Mouse (Mus musculus) common myeloid progenitor, adult 5-6 weeks (primary cell): ENCODE measurements at regions not wholly inside any gene's neighbourhood (a gene's known extent, or its start where the extent isn't known, plus 50 kb on each side); places are given as distances from the start of the nearest gene placed in this dataset.

Experiments used
- ATAC-seq: replicated peaks from 2 replicates; pipeline ENCODE4 v1.8.0; 2016; ENCODE audit warnings: low read depth, mild to moderate bottlenecking, moderate TSS enrichment, inconsistent platforms; ENCODE audit not compliant: poor library complexity, severe bottlenecking

DNA sequence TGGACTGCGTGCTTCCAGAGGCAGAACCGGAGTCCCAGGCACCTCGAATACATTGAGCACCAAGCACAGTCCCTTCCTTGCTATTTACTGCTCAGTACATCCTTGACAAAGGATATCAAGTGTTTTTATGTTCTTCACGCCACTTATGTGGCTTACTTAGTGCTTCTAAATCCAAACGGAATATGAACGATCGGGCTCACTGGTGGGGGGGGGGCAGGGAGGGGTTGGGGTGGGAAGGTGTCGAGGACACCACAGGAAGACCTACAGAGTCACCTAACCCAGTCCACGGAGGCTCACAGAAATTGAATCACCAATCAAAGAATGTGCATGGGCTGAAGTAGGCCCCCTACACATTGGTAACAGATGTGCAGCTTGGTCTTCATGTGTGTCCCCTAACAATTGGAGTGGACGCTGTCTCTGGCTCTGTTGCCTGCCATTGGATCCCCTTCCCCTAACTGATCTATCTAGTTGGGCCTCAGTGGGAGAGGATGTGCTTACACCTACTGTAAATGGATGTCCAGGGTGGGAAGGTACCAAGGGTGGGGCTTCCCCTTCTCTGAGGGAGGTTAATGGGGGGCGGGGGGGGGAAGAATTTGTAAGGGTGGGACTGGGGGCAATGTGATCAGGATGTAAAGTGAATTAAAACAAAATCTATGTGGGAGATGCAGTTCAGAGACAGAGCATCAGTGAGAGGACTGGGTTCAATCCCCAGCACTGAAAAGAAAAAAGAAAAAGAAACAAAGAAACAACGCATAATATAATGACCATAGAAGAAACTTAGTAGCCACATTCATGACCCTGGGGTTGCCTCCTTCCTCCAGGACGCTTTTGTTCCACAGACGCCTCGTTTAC lies 99.1 kb upstream of the Cpm start:
- no peak for ATAC-seq

- ATAC-seq, result no peak
Observed at GRCm38 (mm10) chr10:117529269-117530006, 99.9 kb upstream of the Cpm start.

DNA sequence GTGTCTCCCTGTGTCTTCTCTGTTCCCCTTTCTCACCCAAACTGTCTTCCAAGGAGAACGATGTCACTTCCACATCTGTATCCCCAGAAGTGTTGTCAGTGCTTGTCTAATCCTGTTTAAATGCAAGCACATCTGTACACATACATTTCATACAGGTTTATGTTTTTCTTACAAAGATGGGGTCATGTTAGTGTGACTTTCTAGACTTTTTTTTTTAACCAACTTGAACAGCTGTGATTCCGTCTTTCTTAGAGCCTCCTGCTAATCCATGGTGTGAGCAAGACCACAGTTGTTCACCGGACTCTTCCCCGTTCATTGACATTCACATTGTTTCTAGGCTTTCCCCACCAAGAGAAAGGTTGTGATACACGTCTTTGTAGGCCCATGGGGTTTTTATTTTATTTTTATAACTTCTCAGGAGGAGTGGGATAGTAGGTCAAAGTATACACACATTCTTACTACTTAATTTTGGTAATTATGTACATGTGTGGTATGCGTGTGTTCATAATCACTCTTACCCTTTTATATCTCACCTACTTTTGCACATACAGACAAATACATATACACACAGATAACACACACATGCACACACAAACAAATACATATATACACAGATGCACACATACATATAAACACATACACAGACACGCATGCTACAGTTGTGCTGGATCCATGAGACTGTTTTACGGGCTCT lies 100.6 kb upstream of the Cpm start:
- no peak for ATAC-seq

DNA sequence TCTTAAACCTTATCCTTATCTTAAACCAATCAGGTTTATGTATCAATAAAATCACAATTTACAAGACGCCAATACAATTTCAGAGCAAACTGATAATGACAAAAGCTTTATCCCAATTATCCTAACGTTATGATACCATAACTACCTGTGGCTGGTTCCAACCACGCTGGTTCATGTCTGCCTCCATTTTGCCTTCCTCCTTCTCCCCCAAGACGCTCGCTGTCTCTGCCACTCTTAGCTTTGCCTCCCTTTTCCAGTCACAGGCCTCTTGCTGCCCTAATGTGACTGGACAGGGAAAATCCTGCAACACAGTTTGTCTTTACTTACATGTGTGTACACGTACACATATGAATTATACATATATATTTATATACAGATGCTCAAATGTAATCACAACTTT lies 101.3 kb upstream of the Cpm start:
- ATAC-seq, result no peak

GRCm38 (mm10) chr10:117527243-117527642 lies 102.1 kb upstream of the Cpm start:
- ATAC-seq, result no peak

DNA sequence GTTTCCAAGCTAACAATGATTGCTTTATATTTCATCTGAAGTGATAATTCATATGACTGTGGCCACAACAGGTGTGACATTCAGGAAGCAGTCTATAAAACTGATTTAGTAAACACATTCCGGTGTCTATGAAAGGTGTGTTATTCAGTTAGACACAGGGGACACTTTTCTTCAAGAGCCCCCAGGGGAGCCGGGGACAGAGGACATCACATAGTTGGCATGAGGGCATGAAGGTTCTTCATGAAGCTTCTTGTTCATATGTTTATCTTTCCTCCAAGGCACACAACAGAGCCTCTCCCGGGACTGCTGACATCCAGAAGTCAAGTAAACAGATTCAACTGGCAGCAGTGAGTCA lies 102.5 kb upstream of the Cpm start:
- ATAC-seq, result no peak

DNA sequence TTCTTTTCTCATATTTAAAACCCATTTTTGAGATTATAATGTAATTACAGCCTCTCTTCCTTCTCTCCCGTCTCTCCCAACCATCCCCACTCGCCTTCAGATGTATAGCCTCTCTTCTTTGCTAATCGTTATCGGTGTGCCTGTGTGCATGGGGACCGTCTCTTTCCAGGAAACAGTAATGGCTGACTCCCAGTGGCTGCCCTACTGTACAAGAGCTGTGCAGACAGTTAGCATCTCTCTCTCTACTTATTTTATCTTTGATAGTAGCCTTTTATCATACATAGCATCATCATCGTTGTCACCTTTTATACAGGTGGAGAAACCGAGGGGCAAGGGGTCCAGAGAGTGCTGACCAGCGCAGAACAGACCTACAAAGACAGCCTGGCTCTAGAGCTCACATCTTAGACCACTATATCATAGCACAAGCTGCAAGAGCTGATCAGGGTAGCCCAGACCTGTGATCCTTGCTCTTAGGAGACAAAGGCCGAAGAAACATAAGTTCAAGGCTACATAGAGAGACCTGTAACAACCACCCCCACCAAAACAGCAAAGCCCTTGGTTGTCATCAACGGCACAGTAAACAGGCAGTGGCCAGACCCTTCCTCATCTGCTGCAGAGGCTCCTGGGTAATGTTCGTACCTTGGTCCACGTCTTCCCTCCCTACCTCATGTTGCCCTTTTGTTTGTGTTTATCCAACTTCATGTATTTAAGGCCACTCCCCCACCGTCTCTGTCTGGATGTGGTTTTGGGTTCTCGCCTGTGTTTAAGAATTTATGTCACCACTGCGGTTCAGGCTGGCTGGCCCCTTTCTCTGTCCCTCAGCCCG lies 103.1 kb upstream of the Cpm start:
- no peak for ATAC-seq

DNA sequence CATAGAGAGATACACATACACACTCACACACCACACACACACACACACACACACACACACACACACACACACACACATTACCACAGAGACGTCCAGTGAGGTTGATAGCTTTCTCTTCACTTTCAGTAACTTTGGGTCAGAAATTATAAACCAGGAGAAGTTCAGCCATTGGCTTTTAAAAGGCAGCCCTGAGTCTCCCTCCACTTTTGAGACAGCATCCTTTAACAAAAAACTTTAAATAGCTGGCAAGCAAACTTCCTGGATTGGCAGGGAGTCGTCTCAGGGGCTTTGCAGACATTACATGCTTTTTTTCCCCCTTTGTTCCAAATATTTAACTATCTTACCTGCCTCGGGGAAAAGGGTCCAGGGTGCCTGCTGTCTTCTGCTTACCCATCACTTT lies 103.7 kb upstream of the Cpm start:
- no peak for ATAC-seq

DNA sequence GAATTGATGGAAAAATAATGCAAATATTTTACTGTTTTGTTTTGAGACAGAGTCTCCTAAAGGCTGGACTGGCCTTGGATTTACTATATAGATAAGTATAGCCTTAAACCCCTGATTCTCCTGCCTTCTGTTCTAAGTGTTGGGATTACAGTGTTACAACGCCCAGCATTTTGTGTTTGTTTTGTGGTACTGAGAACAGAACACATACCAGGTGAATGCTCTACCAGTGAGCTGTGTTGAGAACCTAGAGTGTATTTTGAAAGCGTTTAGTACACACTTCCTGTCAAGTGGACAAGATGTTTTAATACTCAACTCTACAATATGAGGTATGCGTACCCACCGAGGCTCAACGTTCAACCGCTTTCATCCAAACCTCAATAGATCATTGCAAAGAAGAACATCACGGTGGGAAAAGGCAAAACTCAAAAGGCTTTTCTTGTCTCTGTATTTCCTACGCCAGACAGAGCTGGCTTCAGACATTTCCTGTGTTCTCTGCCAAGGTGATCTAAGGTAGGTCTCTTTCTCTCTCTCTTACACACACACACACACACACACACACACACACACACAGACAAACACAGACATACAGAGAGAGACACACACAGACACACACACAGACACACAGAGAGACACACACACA lies 104.3 kb upstream of the Cpm start:
- ATAC-seq, result no peak

DNA sequence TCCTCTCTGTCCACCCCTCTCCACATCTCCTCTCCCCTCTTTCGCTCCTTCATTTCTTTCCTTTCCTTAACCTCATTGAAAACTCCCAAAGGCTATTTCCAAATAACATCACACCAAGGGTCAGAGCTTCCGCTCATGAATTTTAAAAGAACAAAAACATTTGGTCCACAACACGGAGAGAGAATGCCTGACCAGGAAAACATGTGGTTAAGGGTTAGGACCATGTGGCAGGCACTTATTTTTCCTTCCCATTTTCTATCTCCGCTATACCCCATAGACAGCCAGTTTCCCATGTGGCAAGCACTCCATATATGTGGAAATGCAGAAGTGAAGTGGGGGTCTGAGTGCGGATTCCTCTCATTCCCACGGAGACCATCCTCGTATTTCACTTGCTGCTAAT lies 105.2 kb upstream of the Cpm start:
- no peak for ATAC-seq

DNA sequence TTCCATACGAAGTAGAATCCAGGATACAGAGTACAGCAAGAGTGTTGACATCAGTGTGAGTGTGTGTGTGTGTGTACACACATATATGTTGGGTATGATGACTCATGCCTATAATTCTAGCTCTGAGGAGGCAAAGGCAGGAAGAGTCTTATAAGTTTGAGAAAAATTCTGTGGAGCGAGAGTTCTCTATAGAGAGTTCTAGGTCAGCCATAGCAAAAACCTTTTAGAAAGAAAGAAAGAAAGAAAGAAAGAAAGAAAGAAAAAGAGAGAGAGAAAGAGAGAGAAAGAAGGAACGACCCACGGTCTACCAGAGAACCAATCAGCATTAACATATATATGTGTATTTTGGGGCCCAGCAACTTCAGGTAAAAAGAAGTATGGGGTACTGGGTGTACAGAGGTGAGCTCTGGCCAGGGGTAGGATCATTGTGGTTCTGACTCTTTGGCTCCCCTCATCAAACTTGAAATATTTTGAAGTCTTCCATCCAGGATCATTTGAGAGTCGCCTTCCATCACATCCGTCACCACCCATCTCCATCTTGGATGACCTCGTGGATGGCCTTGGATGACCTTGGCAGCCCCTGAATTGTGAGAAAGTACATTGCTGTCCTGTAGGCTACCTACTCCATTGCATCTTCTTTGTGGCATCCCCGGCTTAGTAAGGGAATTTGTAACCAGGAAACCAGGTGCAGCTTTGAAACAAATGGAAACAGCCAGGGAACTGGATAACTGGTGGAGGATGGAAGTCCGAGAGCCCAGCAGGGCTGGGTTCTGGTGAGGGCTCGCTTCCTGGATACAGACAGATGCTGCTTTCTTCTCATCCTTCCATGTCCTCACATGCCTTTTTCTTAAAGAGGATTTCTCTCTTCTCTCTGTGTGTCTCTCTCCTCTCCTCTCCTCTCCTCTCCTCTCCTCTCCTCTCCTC lies 106.1 kb upstream of the Cpm start:
- ATAC-seq, result no peak

DNA sequence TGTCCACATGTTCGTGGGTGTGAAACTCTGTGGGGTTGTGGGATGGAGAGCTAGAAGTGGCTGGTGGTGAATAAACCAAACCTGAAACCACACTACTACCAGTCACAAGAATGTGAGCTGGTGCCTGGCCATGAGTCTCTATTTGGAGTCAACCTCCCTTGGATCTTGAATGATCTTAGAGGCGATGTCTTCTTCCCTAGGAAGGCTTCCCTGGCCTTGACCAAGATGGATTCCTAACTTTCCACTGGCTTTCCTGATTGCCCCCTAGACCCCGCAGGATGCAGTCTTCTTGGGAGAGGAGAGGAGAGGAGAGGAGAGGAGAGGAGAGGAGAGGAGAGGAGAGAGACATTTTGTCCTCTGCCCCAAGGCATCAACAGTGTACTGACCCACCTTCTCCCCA lies 106.9 kb upstream of the Cpm start:
- ATAC-seq, result no peak

- no peak for ATAC-seq
Observed at GRCm38 (mm10) chr10:117521315-117522270, 107.7 kb upstream of the Cpm start.

DNA sequence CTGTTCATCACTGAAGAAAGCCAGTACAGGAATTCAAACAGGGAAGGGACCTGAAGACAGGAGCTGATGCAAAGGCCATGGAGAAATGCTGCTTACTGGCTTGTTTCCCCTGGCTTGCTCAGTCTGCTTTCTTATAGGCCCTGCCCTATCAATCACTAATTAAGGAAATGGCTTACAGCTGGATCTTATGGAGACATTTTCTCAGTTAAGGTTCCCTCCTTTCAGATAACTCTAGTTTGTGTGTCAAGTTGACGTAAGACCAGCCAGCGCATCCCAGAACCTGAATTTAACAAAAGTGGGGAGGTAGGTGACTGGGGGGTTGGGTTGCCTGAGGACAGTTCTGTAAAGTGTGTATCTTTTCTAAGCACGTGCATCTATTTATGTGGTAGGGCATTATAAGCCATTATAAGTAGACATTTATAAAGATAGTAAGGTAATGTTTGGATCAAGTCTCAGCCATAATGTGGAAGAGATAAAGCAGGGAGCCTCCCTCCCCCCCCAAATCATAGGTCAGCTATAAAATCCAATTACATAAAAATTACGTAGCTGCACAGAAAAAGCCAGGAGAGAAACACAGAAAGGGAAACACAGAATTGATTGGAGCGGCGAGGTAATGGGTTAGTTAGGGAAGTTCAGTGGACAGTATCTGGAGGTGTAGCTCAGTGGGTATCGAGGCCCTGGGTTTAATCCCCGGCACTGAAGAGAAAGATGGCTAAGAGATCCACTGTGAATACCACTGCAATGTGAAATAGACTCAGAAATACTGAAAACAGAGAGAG lies 108.6 kb upstream of the Cpm start:
- no peak for ATAC-seq

- ATAC-seq, result no peak
Observed at GRCm38 (mm10) chr10:117519670-117520535, 109.4 kb upstream of the Cpm start.
